Mouse (Mus musculus): Measurements from ENCODE around the gene Kmt2a. TPM values are rescaled to one million over a fixed set of nuclear protein-coding genes. Genes with fewer than 3 reads are reported as not detected.
A peak's percentile ranks its signal among the peaks of the same experiment; 100 is the strongest.

Kmt2a gene
- polyA plus RNA-seq, 1 experiment, result 4.5 TPM

DNA sequence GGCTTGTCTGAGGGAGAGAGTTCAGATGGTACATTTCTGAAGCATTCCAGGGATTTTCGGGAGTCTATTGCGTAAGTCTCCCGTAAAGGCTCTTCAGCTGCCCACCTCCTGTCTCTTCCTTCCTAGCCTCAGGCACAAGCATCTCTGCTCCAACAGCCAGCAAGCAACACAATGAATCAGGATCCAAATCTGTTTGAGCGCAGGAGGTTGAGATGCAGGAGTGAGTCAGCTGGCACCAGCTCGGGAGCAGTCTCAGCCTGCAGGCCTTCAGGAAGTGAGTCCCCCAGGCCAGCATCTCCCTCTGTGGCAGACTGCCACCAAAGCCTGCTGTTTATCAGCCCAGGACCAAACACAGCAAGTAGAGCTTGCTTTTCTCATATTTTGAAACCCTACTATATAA, 23.9 kb upstream of the Kmt2a start:
- no peak overlapping the region for H3K4me3 ChIP-seq
- H3ac ChIP-seq (ENCODE audit: control insufficient read depth, insufficient read length), result no peak overlapping the region
- peak overlapping the region; percentile 81 for H3K4me2 ChIP-seq (ENCODE audit: low read depth)
- TF ChIP-seq POLR2AphosphoS2 (IDR thresholded peaks at IDR 0.05; ENCODE audit: insufficient read length, low read depth) (no peak), SRF (IDR thresholded peaks at IDR 0.05; ENCODE audit: control insufficient read depth, insufficient read length, low read depth) (no peak), POLR2A (IDR thresholded peaks at IDR 0.05; ENCODE audit: insufficient read length, low read depth) (no peak), CEBPB (IDR thresholded peaks at IDR 0.05; ENCODE audit: insufficient read depth, poor library complexity, severe bottlenecking) (peak; percentile 92)
- H3K36me3 ChIP-seq (ENCODE audit: control insufficient read depth, insufficient read depth), result no peaks in the 10 kb centered on the region
- H3K79me2 ChIP-seq (ENCODE audit: control insufficient read depth, insufficient read depth), result no peaks in the 10 kb centered on the region
- no peaks in the 10 kb centered on the region for H3K27me3 ChIP-seq (ENCODE audit: control insufficient read depth, insufficient read depth, insufficient read length)

DNA sequence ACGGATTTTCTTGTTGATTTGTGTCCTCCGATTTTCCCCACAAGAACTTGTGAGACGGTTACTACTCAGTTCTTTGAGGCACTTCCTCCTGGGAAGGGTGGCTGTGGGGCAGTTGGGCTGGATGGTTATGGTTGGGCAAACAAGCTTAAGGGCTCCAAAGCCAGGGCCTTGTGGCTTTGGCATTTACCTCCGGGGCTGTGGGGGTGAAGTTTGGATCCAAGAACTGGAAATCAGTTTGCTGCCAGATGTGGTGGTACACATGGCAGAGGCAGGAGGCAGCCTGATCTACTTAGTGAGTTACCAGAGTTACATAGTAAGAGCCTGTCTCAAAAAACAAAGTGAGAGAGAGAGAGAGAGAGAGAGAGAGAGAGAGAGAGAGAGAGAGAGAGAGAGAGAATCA, 22.8 kb upstream of the Kmt2a start:
- TF ChIP-seq MYOD1 (IDR thresholded peaks at IDR 0.05; ENCODE audit: control insufficient read depth in 1 of 3, insufficient read length in 2 of 3, low read depth in 2 of 3) (no peak), CEBPB (IDR thresholded peaks at IDR 0.05; ENCODE audit: insufficient read depth, poor library complexity, severe bottlenecking) (no peak), POLR2A (IDR thresholded peaks at IDR 0.05; ENCODE audit: insufficient read length, low read depth) (no peak), REST (IDR thresholded peaks at IDR 0.05; ENCODE audit: insufficient read depth, insufficient read length) (no peak), USF1 (IDR thresholded peaks at IDR 0.05; ENCODE audit: low read depth) (no peak), SRF (IDR thresholded peaks at IDR 0.05; ENCODE audit: control insufficient read depth, insufficient read length, low read depth) (no peak), E2F4 (IDR thresholded peaks at IDR 0.05; ENCODE audit: insufficient read depth) (no peak), TCF12 (IDR thresholded peaks at IDR 0.05; ENCODE audit: insufficient read depth, poor library complexity, severe bottlenecking) (no peak), MAX (IDR thresholded peaks at IDR 0.05; ENCODE audit: low read depth) (no peak), MYOG (IDR thresholded peaks at IDR 0.05; ENCODE audit: control insufficient read depth in 1 of 3, insufficient read depth in 1 of 3, insufficient read length in 2 of 3, low read depth in 2 of 3) (no peak)

DNA sequence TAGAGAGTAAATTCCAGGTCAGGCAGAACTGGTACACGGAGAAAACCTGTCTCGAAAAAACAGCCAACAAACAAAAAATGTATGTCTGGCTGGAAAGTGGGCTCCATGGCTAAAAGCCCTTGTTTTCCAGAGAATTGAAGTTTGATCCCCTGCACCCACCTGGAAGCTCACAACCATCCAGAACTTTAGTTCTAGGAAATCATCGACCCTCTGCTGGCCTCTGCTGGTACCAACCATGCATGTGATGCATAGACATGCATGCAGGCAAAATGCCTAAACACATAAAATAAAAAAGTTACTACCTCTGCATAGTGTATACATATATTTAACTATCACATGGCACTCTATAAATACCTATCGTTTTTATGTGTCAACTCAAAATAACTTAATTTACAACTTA, 19.3 kb upstream of the Kmt2a start:
- H3ac ChIP-seq (ENCODE audit: control insufficient read depth, insufficient read length), result no peak overlapping the region
- no peak overlapping the region for H3K4me2 ChIP-seq (ENCODE audit: low read depth)
- H3K4me3 ChIP-seq, result no peak overlapping the region
- no peaks in the 10 kb centered on the region for H3K36me3 ChIP-seq (ENCODE audit: control insufficient read depth, insufficient read depth)
- no peak for TF ChIP-seq CEBPB (IDR thresholded peaks at IDR 0.05; ENCODE audit: insufficient read depth, poor library complexity, severe bottlenecking)
- no peak for TF ChIP-seq POLR2AphosphoS2 (IDR thresholded peaks at IDR 0.05; ENCODE audit: insufficient read length, low read depth)
- TF ChIP-seq TCF12 (IDR thresholded peaks at IDR 0.05; ENCODE audit: insufficient read depth, poor library complexity, severe bottlenecking), result no peak
- TF ChIP-seq MYOD1 (IDR thresholded peaks at IDR 0.05; ENCODE audit: control insufficient read depth in 1 of 3, insufficient read length in 2 of 3, low read depth in 2 of 3), result no peak
- no peak for TF ChIP-seq REST (IDR thresholded peaks at IDR 0.05; ENCODE audit: insufficient read depth, insufficient read length)
- TF ChIP-seq E2F4 (IDR thresholded peaks at IDR 0.05; ENCODE audit: insufficient read depth), result no peak
- TF ChIP-seq MYOG (IDR thresholded peaks at IDR 0.05; ENCODE audit: control insufficient read depth in 1 of 3, insufficient read depth in 1 of 3, insufficient read length in 2 of 3, low read depth in 2 of 3), result no peak
- no peak for TF ChIP-seq MAX (IDR thresholded peaks at IDR 0.05; ENCODE audit: low read depth)
- no peak for TF ChIP-seq SRF (IDR thresholded peaks at IDR 0.05; ENCODE audit: control insufficient read depth, insufficient read length, low read depth)
- no peak for TF ChIP-seq POLR2A (IDR thresholded peaks at IDR 0.05; ENCODE audit: insufficient read length, low read depth)
- TF ChIP-seq TCF3 (IDR thresholded peaks at IDR 0.05; ENCODE audit: insufficient read length, low read depth), result no peak
- H3K27me3 ChIP-seq (ENCODE audit: control insufficient read depth, insufficient read depth, insufficient read length), result no peaks in the 10 kb centered on the region
- no peaks in the 10 kb centered on the region for H3K79me2 ChIP-seq (ENCODE audit: control insufficient read depth, insufficient read depth)

More for the DNA sequence above, 22.8 kb upstream of the Kmt2a start:
- Histone ChIP-seq H3K27me3 (ENCODE audit: control insufficient read depth, insufficient read depth, insufficient read length) (no peaks in the 10 kb centered on the region), H3ac (ENCODE audit: control insufficient read depth, insufficient read length) (no peak overlapping the region), H3K4me3 (no peak overlapping the region), H3K79me2 (ENCODE audit: control insufficient read depth, insufficient read depth) (no peaks in the 10 kb centered on the region), H3K36me3 (ENCODE audit: control insufficient read depth, insufficient read depth) (no peaks in the 10 kb centered on the region), H3K4me2 (ENCODE audit: low read depth) (no peak overlapping the region)

DNA sequence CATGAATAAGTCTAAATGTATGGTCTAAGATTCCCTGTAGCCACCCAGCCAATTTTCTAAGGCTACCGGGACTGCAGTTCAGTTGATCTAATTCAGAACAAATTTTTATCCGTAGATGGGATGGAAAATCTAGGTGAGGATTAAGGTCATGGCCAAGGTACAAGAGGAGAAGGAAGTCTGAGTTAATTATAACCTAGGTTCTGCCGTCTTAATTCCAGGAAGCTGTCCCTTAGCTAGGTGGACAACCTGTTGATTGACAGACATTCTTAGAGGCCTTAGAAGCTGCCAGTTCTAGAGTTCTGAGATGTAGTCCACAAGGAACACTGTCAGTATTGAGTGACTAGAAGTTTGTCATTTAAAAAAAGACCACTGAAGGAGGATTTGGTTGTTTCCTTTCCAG, 18.6 kb upstream of the Kmt2a start:
- no peaks in the 10 kb centered on the region for H3K79me2 ChIP-seq (ENCODE audit: control insufficient read depth, insufficient read depth)
- H3K4me2 ChIP-seq (ENCODE audit: low read depth), result no peak overlapping the region
- H3K4me3 ChIP-seq, result no peak overlapping the region
- no peak for TF ChIP-seq TCF12 (IDR thresholded peaks at IDR 0.05; ENCODE audit: insufficient read depth, poor library complexity, severe bottlenecking)
- TF ChIP-seq MYOD1 (IDR thresholded peaks at IDR 0.05; ENCODE audit: control insufficient read depth in 1 of 3, insufficient read length in 2 of 3, low read depth in 2 of 3), result no peak
- TF ChIP-seq E2F4 (IDR thresholded peaks at IDR 0.05; ENCODE audit: insufficient read depth), result no peak
- no peak for TF ChIP-seq TCF3 (IDR thresholded peaks at IDR 0.05; ENCODE audit: insufficient read length, low read depth)
- TF ChIP-seq MYOG (IDR thresholded peaks at IDR 0.05; ENCODE audit: control insufficient read depth in 1 of 3, insufficient read depth in 1 of 3, insufficient read length in 2 of 3, low read depth in 2 of 3), result no peak
- no peak for TF ChIP-seq SRF (IDR thresholded peaks at IDR 0.05; ENCODE audit: control insufficient read depth, insufficient read length, low read depth)
- no peak for TF ChIP-seq POLR2AphosphoS2 (IDR thresholded peaks at IDR 0.05; ENCODE audit: insufficient read length, low read depth)
- TF ChIP-seq REST (IDR thresholded peaks at IDR 0.05; ENCODE audit: insufficient read depth, insufficient read length), result no peak
- TF ChIP-seq POLR2A (IDR thresholded peaks at IDR 0.05; ENCODE audit: insufficient read length, low read depth), result no peak
- no peak for TF ChIP-seq MAX (IDR thresholded peaks at IDR 0.05; ENCODE audit: low read depth)
- TF ChIP-seq CEBPB (IDR thresholded peaks at IDR 0.05; ENCODE audit: insufficient read depth, poor library complexity, severe bottlenecking), result no peak
- no peak for TF ChIP-seq USF1 (IDR thresholded peaks at IDR 0.05; ENCODE audit: low read depth)
- no peak overlapping the region for H3ac ChIP-seq (ENCODE audit: control insufficient read depth, insufficient read length)
- no peaks in the 10 kb centered on the region for H3K27me3 ChIP-seq (ENCODE audit: control insufficient read depth, insufficient read depth, insufficient read length)
- no peaks in the 10 kb centered on the region for H3K36me3 ChIP-seq (ENCODE audit: control insufficient read depth, insufficient read depth)

DNA sequence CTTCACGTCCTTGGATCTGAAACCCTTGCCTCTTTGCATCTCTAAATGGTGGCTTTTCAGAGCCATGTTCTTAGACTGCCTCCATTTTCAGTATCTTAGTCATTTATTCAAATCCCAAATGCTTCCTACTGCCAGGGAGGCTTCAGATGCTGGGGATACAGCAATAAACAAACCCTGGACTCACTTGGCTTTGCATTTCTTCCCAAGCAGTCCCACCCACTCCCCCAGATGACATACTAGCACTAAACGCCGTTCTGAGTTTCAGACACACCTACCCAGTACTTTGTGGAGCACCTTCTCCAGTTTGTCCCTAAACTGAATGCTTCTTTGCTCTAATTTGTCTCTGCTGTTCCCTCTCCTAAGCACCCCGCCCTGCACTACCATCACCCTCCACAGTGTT, 15.9 kb upstream of the Kmt2a start:
- Histone ChIP-seq H3K4me3 (no peak overlapping the region), H3K4me2 (ENCODE audit: low read depth) (no peak overlapping the region), H3K27me3 (ENCODE audit: control insufficient read depth, insufficient read depth, insufficient read length) (no peaks in the 10 kb centered on the region), H3ac (ENCODE audit: control insufficient read depth, insufficient read length) (no peak overlapping the region), H3K79me2 (ENCODE audit: control insufficient read depth, insufficient read depth) (no peaks in the 10 kb centered on the region), H3K36me3 (ENCODE audit: control insufficient read depth, insufficient read depth) (no peaks in the 10 kb centered on the region)
- TF ChIP-seq POLR2AphosphoS2 (IDR thresholded peaks at IDR 0.05; ENCODE audit: insufficient read length, low read depth), result no peak
- TF ChIP-seq MYOD1 (IDR thresholded peaks at IDR 0.05; ENCODE audit: control insufficient read depth in 1 of 3, insufficient read length in 2 of 3, low read depth in 2 of 3), result no peak
- TF ChIP-seq USF1 (IDR thresholded peaks at IDR 0.05; ENCODE audit: low read depth), result no peak
- TF ChIP-seq TCF3 (IDR thresholded peaks at IDR 0.05; ENCODE audit: insufficient read length, low read depth), result no peak
- no peak for TF ChIP-seq POLR2A (IDR thresholded peaks at IDR 0.05; ENCODE audit: insufficient read length, low read depth)
- TF ChIP-seq REST (IDR thresholded peaks at IDR 0.05; ENCODE audit: insufficient read depth, insufficient read length), result no peak
- no peak for TF ChIP-seq SRF (IDR thresholded peaks at IDR 0.05; ENCODE audit: control insufficient read depth, insufficient read length, low read depth)
- TF ChIP-seq MAX (IDR thresholded peaks at IDR 0.05; ENCODE audit: low read depth), result no peak
- TF ChIP-seq TCF12 (IDR thresholded peaks at IDR 0.05; ENCODE audit: insufficient read depth, poor library complexity, severe bottlenecking), result no peak
- TF ChIP-seq CEBPB (IDR thresholded peaks at IDR 0.05; ENCODE audit: insufficient read depth, poor library complexity, severe bottlenecking), result no peak
- no peak for TF ChIP-seq E2F4 (IDR thresholded peaks at IDR 0.05; ENCODE audit: insufficient read depth)
- TF ChIP-seq MYOG (IDR thresholded peaks at IDR 0.05; ENCODE audit: control insufficient read depth in 1 of 3, insufficient read depth in 1 of 3, insufficient read length in 2 of 3, low read depth in 2 of 3), result no peak
